Mouse (Mus musculus) lung, adult 2 months (tissue): ENCODE data around the gene Ippk.

ENCODE experiments used
- CTCF ChIP-seq: fragments of 200-500 bp; IDR thresholded peaks from 2 replicates; pipeline ENCODE4 v1.5.1; 2011; ENCODE audit warnings: mild to moderate bottlenecking, low read length, control low read depth; ENCODE audit not compliant: insufficient read depth
- POLR2A ChIP-seq: fragments of 200-500 bp; IDR thresholded peaks from 2 replicates; pipeline ENCODE4 v1.6.1; 2011; ENCODE audit warnings: low read depth, mild to moderate bottlenecking, control low read depth, low read length, borderline replicate concordance; ENCODE audit errors: extremely low read depth

DNA sequence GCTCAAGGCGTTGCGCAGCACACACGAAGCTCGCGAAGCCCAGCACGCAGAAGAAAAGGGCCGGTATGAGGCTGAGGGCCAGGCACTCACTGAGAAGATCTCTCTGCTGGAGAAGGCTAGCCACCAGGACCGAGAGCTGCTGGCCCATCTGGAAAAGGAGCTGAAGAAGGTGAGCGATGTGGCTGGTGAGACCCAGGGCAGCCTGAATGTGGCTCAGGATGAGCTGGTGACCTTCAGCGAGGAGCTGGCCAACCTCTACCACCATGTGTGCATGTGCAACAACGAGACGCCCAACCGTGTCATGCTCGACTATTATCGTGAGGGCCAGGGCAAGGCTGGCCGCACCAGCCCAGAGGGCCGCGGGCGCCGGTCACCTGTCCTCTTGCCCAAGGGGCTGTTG, 41.7 kb upstream of the Ippk start:
- TF ChIP-seq POLR2A, result no peak
- no peak for TF ChIP-seq CTCF
